Mouse (Mus musculus): ENCODE results near the gene Coq10a. TPM values are rescaled to one million over a fixed set of nuclear protein-coding genes. Genes with fewer than 3 reads are reported as not detected.
"Not testable (repeated sequence)": the region's sequence is repeated elsewhere in the genome, so short reads cannot be mapped to it uniquely, and the experiment has no call there.

Coq10a gene
- total RNA-seq, 2 experiments from 2014 or later = 99.9 to 128 TPM

DNA sequence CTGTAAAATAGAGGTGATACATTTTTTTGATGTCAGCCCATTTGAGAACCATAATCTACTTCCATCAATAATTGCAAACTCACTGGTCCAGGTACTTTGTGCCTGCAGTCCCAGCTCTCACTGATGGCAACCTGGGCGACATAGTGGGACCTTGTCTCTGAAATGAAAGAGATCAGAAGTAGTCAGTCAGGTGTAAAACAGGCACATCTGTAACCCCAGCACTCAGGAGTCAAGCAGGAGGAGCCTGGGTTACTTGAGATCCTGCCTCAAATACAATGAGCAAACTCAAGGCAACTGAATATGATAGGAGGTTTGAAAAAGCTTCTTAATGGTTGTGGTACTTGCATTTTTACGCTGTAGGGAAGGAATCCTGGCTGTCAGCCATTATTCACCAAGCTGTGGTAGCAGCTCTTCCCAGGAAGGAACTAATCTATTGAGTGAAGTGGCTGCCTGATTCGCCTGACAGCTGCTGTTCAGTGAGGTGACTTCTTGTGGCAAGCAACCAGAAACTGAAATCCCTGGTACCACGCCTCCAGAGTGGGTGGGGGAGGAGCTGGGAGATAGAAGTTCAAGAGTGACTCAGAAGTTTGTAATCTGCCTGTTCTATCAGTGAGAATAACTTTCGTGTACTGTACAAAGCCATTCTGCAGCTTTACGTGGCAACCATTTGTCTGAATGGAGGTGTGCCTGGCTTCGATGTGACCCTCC, 24.1 kb downstream of the Coq10a start:
- DNase-seq = peak; percentile 87

DNA sequence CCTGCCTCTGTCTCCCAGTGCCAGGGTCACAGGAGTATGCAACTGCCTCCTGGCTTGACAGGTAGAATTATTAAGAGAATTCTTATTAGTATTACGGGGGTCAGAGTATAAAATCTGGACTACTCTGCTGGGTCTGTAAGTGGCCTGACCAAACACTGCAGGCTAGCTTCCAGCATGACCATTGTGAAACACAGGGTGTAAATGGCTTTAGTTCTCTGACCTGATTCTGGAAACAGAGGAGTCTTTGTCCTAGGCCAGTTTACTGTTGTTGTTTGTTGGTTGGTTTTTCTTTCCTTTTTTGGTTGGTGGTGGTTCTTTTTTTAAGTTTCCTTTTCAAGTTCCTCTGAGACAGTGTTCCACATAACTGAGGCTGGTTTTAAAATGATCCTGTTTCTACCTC, 25.4 kb downstream of the Coq10a start:
- DNase-seq = peak; percentile 46

GRCm38 (mm10) chr10:128340257-128340656, 28.5 kb downstream of the Coq10a start:
- DNase-seq = no peak

GRCm38 (mm10) chr10:128338948-128339347, 29.8 kb downstream of the Coq10a start:
- DNase-seq = peak; percentile 30

DNA sequence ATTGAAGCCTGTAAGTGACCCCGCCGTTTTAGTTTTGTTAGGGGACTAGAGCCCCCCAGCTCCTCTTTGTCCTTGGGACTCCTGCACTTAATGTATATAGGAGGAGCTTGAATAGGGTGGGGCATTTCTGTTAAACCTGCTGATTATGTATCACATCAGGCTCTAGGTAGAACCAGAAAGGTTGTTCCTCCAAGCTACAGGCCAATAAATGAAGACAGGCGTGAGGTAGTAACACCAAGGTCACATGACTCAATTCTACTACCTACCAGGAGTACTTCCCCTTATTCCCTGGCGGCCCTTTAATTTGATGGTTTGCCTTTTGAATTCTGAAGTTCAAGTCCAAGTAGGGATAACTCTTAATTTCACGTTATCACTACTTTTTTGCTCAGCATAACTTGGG, 30.4 kb downstream of the Coq10a start:
- no peak for DNase-seq

DNA sequence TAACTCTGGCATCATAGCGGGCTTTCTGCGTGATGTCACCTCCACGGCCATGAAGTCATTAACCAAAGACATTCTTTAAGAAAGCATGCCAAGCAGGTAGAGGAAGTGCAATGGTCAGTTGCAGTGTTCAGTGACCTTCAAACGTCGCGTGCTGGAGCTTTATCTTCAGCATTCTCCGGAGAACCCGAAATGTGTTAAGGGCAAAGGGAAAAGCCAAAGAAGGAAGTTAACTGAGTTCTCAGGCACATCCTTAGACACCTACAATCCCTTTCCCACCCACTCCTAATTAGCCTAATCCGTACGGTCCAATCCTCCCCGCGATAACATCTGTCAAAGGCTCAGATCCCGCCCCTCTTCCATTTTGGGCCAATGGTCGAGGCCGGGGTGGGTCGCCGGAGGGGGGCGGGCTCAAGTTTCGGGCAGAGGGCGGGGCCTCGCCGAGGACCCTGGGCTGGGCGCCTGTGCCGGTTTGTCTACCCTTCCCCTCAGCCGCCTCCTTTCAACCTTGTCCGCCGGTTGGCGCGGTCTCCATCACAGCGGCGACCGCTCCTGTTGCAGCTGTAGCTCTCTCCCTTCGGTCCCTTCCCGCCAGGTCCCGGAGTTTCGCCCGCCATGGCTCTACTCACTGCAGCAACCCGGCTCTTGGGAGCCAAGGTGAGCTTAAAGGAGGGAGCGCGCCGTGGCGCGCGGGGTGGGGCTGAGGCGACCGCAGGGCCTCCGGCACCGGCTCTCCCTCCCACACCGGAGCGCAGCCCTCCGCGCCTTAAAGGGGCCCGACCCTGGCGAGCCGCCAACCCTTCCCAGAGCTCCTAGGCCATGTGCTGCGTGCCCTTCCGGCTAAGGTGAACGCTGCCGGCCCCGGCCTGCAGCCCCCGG, 31.3 kb downstream of the Coq10a start, which contains the start of gene Cs:
TSS of gene Cs (plus strand) at position 429 of the 876 bp plus-strand sequence.
- DNase-seq = peak; percentile 99

DNA sequence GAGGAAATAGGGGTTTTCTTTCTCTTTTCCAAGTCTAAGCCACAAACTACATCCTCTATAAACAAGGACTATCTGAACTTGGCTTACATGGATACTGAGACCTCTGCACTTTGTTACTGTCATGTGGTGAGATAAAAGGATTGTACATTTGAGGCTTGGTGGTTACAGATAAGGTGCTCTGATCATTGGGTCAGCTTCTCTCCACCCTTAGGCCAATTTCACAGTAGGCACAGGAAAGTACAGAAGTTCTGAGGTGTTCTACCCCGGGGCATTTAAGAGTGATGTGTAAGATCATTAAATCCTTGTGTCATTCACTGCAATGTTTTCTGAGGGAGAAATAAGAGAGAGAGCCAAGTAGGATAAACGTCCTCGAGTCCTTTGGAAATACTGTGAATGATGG, 32.2 kb downstream of the Coq10a start:
- no peak for DNase-seq

DNA sequence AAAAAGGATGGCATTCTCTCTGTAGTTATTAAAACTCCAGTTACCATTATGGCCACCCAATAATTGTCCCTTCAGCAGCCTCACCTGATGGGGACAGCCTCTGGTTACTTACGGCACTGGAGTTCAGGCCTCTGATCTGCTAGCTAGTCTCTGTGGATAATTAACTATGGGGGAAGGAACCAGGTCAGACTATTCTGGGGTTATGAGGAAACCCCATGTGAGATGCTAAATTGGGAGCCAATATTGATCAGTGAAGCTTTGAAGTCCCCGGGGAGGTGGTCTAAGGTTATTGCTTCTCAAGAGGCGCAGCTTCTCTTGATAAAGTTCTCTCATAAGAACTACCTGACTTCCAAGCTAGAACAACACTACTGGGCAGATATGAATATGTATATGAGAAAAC, 32.6 kb downstream of the Coq10a start:
- no peak for DNase-seq

DNA sequence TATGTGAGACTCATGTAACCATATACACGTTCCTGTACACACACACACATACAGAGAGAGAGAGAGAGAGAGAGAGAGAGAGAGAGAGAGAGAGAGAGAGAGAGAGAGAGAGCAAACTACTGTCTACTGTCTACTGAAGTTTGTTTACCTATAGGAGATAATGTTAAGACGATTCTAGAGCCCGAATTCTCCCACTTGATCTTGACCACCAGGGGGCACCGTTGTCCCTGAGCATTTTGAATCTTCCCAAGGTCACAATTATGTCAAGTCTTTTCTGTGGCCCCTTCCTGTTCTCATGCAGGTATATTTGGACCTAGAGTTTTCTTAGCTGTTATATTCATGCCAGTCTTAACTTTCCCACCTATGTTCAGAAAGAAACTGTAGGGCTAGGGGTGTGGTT, 33.2 kb downstream of the Coq10a start:
- peak; percentile 87 for DNase-seq

- not testable (repeated sequence) for DNase-seq
These were observed 36.2 kb downstream of the Coq10a start for GRCm38 (mm10) chr10:128332358-128333249.

- DNase-seq = no peak
These were observed 41.2 kb downstream of the Coq10a start for GRCm38 (mm10) chr10:128327610-128328009.

DNA sequence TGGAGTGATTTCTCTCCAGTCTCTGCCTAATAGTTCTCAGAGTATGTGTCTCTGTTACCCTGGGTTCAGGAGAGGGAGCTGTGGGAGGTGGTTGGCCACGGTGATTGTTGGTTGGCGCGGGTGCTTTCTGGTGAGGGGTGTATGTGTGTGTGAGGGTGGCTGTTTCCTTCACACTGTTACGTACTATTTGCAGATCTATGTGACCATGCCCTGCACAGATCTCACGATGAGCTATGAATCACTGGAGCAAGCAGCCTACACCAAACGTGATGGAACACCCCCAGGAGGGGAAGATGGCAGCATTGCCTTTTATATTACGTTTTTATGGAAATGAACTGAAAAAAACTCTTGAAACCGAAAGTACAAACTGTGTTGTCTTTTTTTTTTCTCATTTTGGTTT, 42.0 kb downstream of the Coq10a start:
- no peak for DNase-seq

- DNase-seq = no peak
These were observed 45.3 kb downstream of the Coq10a start for GRCm38 (mm10) chr10:128323516-128323915.

- peak; percentile 87 for DNase-seq
These were observed 46.4 kb downstream of the Coq10a start, which contains the start of gene Cnpy2 for GRCm38 (mm10) chr10:128322141-128323108. Gene Cnpy2, plus strand, starts transcription at chr10:128322459.

- DNase-seq = no peak
These were observed 47.2 kb downstream of the Coq10a start for GRCm38 (mm10) chr10:128321641-128322040.

- no peak for DNase-seq
These were observed 53.2 kb downstream of the Coq10a start for GRCm38 (mm10) chr10:128315578-128315977.

Small RNAs within 50 kb of the gene (microRNA-seq; reads per million reads assigned to microRNA genes)
- not detected for gene Gm25361
- not detected for gene Gm26308
- not detected for gene Mir6914
- gene Mir6915 = 1.4 reads per million

Other genes starting within 250 kb of the Coq10a start
- gene Rbms2, start 188.7 kb downstream of the Coq10a start, total RNA-seq (2021) = 10 to 100 TPM; 65.3 to 74.8 TPM
- gene Gls2, start 174.5 kb downstream of the Coq10a start, total RNA-seq (2021) = 10 to 100 TPM; 12.8 to 22.3 TPM
- 10 to 100 TPM; 21.6 to 27.3 TPM for gene Spryd4, start 157.2 kb downstream of the Coq10a start, total RNA-seq (2021)
- not detected for gene Mip, start 143.2 kb downstream of the Coq10a start, total RNA-seq (2021)
- gene Timeless, start 136.9 kb downstream of the Coq10a start, total RNA-seq (2021) = 10 to 100 TPM; 16.4 to 21.9 TPM
- 10 to 100 TPM in 1 of 2 experiments, 1 to 10 TPM in 1; 7.4 to 17.5 TPM for gene Apon, start 114.9 kb downstream of the Coq10a start, total RNA-seq (2021)
- gene Apof, start 100.3 kb downstream of the Coq10a start, total RNA-seq (2021) = 100 to 1,000 TPM in 1 of 2 experiments, 10 to 100 TPM in 1; 78.0 to 183 TPM
- gene Stat2, start 98.4 kb downstream of the Coq10a start, total RNA-seq (2021) = 10 to 100 TPM; 17.4 to 27.5 TPM
- under 1 TPM in 1 of 2 experiments, not detected in 1; 0.27 TPM for gene Il23a, start 70.2 kb downstream of the Coq10a start, total RNA-seq (2021)
- 10 to 100 TPM; 24.0 to 32.8 TPM for gene Pan2, start 65.7 kb downstream of the Coq10a start, total RNA-seq (2021)
- gene Cnpy2, start 46.5 kb downstream of the Coq10a start, total RNA-seq (2021) = 100 to 1,000 TPM; 149 to 165 TPM
- gene Cs, start 31.3 kb downstream of the Coq10a start, total RNA-seq (2021) = 1,000 to 10,000 TPM; 1,048 to 1,207 TPM
- gene Ankrd52, start 8.1 kb upstream of the Coq10a start, total RNA-seq (2021) = 10 to 100 TPM; 53.3 to 57.8 TPM
- 1 to 10 TPM; 2.3 to 5.9 TPM for gene Slc39a5, start 32.2 kb upstream of the Coq10a start, total RNA-seq (2021)
- gene Nabp2, start 42.5 kb upstream of the Coq10a start, total RNA-seq (2021) = 10 to 100 TPM; 58.0 to 59.9 TPM
- gene Rnf41, start 42.7 kb upstream of the Coq10a start, total RNA-seq (2021) = 10 to 100 TPM; 37.4 TPM
- 100 to 1,000 TPM in 1 of 2 experiments, 10 to 100 TPM in 1; 94.1 to 123 TPM for gene Smarcc2, start 90.3 kb upstream of the Coq10a start, total RNA-seq (2021)
- gene Myl6, start 125.1 kb upstream of the Coq10a start, total RNA-seq (2021) = 100 to 1,000 TPM; 739 to 765 TPM
- gene Myl6b, start 129.7 kb upstream of the Coq10a start, total RNA-seq (2021) = 10 to 100 TPM; 10.9 to 17.3 TPM
- gene Esyt1, start 156.9 kb upstream of the Coq10a start, total RNA-seq (2021) = 10 to 100 TPM; 31.5 to 41.5 TPM
- gene Zc3h10, start 178.8 kb upstream of the Coq10a start, total RNA-seq (2021) = 10 to 100 TPM; 10.5 to 14.7 TPM
- gene Rpl41, start 180.3 kb upstream of the Coq10a start, total RNA-seq (2021) = 1,000 to 10,000 TPM; 2,762 to 2,852 TPM
- 10 to 100 TPM; 85.1 to 90.9 TPM for gene Pa2g4, start 197.0 kb upstream of the Coq10a start, total RNA-seq (2021)
- 10 to 100 TPM in 1 of 2 experiments, 1 to 10 TPM in 1; 10.0 to 11.1 TPM for gene Erbb3, start 220.7 kb upstream of the Coq10a start, total RNA-seq (2021)